Mouse (Mus musculus): ENCODE data around the gene Nudt21.

DNA sequence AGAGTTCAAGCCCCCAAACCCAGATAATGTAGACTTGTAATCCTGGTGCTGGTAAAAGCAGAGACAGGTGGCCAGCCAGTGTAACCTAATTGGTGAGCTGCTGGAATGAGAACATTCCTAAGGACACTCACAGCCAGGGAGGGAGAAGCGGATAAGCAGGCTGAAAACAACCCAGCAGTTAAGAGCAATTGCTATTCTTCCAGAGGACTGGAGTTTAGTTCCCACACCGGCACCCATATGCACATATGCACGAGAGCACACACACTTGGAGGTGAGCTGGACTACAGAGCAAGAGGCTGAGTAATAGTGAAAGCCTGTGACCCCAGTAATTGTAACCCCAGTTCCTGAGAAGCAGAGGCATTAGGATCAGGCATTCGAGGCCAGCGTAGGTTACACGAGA lies 12.9 kb downstream of the Nudt21 start:
- TF ChIP-seq CTCF (IDR thresholded peaks at IDR 0.05; ENCODE audit: low read depth): no peak
- TF ChIP-seq EP300 (IDR thresholded peaks at IDR 0.05; ENCODE audit: low read depth): no peak

Measured in heart, postnatal 0 days (tissue).